Mouse (Mus musculus) forebrain, postnatal 0 days (tissue): ENCODE data around the gene Fam193b. TPM values are rescaled to one million over a fixed set of nuclear protein-coding genes. Genes with fewer than 3 reads are reported as not detected.

Experiments
- ATAC-seq: fragments of 200-750 bp; cut with Nextera tagmentation; 2 replicates; pipeline ENCODE4 v1.8.0; 2017; ENCODE audit warnings: mild to moderate bottlenecking, moderate library complexity
- DNase-seq: peaks from one replicate; pipeline ENCODE4 v3.0.0-alpha.2; 2015
- H3K27ac ChIP-seq: fragments of 300-500 bp; sonication (generic); 2 replicates; pipeline ENCODE4 v1.5.1; 2014; ENCODE audit warnings: low read depth, mild to moderate bottlenecking, antibody characterized with exemption, low read length, moderate library complexity, mixed read lengths
- H3K27me3 ChIP-seq: fragments of 300-500 bp; sonication (generic); 2 replicates; pipeline ENCODE4 v1.6.1; 2014; ENCODE audit warnings: mild to moderate bottlenecking, low read length, mixed read lengths; ENCODE audit not compliant: insufficient read depth
- H3K36me3 ChIP-seq: fragments of 300-500 bp; sonication (generic); 2 replicates; pipeline ENCODE4 v1.6.1; 2014; ENCODE audit warnings: mild to moderate bottlenecking, moderate library complexity; ENCODE audit not compliant: insufficient read depth
- H3K4me1 ChIP-seq: fragments of 300-500 bp; sonication (generic); 2 replicates; pipeline ENCODE4 v1.6.1; 2014; ENCODE audit warnings: antibody characterized with exemption; ENCODE audit not compliant: insufficient read depth
- H3K4me2 ChIP-seq: fragments of 300-500 bp; sonication (generic); 2 replicates; pipeline ENCODE4 v1.6.1; 2014; ENCODE audit warnings: low read depth, mild to moderate bottlenecking, moderate library complexity
- H3K4me3 ChIP-seq: fragments of 300-500 bp; sonication (generic); 2 replicates; pipeline ENCODE4 v1.5.1; 2014; ENCODE audit warnings: low read depth, low read length, mixed read lengths
- H3K9ac ChIP-seq: fragments of 300-500 bp; sonication (generic); 2 replicates; pipeline ENCODE4 v1.6.1; 2014; ENCODE audit warnings: mild to moderate bottlenecking
- H3K9me3 ChIP-seq: fragments of 300-500 bp; sonication (generic); 2 replicates; pipeline ENCODE4 v1.6.1; 2016; ENCODE audit warnings: low read length
- CTCF ChIP-seq: sonication (generic); IDR thresholded peaks from 2 replicates; pipeline ENCODE4 v1.5.1; 2016; ENCODE audit warnings: antibody characterized with exemption, control low read depth, low read depth
- WGBS: fragments of 180-500 bp; shearing (Covaris S2); extraction: QIAGEN DNeasy Blood & Tissue Kit; methylation state at CpG from one replicate; pipeline ENCODE4 v1.1.7; 2014; 5-methylcytosine and 5-hydroxymethylcytosine counted together
- polyA plus RNA-seq: library from polyadenylated mRNA; unstranded; fragments of >200 nt; fragmentation: Nextera tagmentation; extraction: Ambion mirVana; gene quantifications from 2 replicates; pipeline ENCODE4 v1.2.1, GENCODE M21; 2015
- total RNA-seq: library from RNA; depleted of rRNA; stranded (reverse); fragments of >200 nt; gene quantifications from 2 replicates; pipeline ENCODE4 v1.2.3, GENCODE M21; 2014

The Fam193b gene
- total and polyA plus RNA-seq, 2 experiments from 2014 or later, result 41.2 to 88.4 TPM

DNA sequence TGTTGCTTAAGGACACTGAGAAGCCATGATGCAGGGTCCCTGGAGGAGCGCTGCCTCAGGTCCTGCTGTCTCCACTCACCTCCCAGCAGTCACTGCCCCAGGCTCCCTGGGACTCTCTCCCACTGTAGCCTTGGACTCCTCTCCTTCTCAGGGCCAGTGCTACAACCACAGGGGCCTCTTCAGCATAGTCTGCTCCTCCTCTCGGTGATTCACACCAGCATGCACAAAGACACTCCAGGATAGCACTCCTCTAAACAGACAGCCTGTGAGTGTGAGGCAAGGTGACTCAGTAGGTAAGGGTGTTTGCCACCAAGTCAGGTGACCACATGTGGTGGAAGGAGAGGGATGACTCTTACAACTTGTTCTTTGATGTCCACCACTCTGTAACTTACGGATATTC lies 33.7 kb upstream of the Fam193b start:
- Histone ChIP-seq H3K4me2 (no peak overlapping the region), H3K9me3 (no peaks in the 10 kb centered on the region), H3K27ac (no peak overlapping the region), H3K36me3 (peaks cover 37% of the 10 kb centered on the region), H3K27me3 (no peaks in the 10 kb centered on the region), H3K9ac (no peak overlapping the region), H3K4me3 (no peak overlapping the region), H3K4me1 (peaks cover 6% of the 10 kb centered on the region; the same call in 1 of the 2 replicates)
- no peak for TF ChIP-seq CTCF
- DNase-seq (no peak), ATAC-seq (no peak)
- WGBS, result 97% methylated on average over 3 of the region's 3 CpGs

DNA sequence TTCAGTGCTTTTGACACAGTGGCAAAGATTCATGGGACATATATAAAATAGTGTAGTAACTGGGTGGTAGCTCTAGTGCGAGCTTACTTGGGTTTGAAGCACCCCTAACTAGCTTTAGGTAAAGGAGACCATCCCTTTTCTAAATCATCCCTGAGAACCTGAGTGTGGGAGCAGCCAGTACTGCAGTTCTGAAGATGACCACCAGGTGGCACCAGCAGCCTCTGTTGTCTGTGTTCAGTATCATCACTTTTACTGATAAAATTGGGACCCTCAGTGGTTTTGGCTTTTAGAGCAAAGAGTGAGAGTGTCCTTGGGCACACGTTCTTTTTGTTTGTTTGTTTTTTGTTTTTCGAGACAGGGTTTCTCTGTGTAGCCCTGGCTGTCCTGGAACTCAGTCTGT lies 30.7 kb upstream of the Fam193b start:
- H3K27me3 ChIP-seq, result no peaks in the 10 kb centered on the region
- H3K9me3 ChIP-seq, result no peaks in the 10 kb centered on the region
- peak; percentile 91 for DNase-seq
- H3K4me2 ChIP-seq, result peak overlapping the region; percentile 73; the same call in 1 of the 2 replicates
- no peak overlapping the region for H3K4me3 ChIP-seq
- peak; percentile 37; the same call in 1 of the 2 replicates for ATAC-seq
- no peak overlapping the region for H3K9ac ChIP-seq
- peaks cover 6% of the 10 kb centered on the region; the same call in 1 of the 2 replicates for H3K4me1 ChIP-seq
- TF ChIP-seq CTCF, result peak; percentile 95
- H3K36me3 ChIP-seq, result peaks cover 31% of the 10 kb centered on the region
- no peak overlapping the region for H3K27ac ChIP-seq
- 7% methylated on average over 3 of the region's 3 CpGs for WGBS

DNA sequence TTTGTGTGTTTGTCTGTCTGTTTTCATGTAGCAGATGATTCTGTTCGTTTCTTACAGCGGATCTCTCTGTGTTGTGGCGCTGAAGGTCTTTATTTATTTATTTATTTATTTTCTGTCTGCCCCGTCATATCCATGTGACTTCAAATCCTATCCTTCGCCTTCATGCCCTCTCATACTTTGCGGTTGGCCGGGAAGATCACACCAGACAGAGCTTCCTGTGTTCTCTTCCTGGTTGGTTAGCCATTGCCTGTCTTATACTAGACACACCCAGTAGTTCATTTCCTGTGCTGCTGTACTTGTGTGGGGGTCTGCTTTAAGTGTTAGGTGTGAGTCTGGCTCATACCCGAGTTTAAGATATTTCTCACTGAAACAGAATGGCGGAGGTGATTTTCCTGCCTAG lies 29.7 kb upstream of the Fam193b start:
- H3K36me3 ChIP-seq, result peaks cover 36% of the 10 kb centered on the region
- peak overlapping the region; percentile 81 for H3K27ac ChIP-seq
- H3K4me1 ChIP-seq, result peaks cover 6% of the 10 kb centered on the region; the same call in 1 of the 2 replicates
- WGBS, result 18% methylated on average over 9 of the region's 9 CpGs
- H3K4me2 ChIP-seq, result peak overlapping the region; percentile 73
- peak overlapping the region; percentile 85 for H3K9ac ChIP-seq
- DNase-seq (peak; percentile 45), ATAC-seq (peak; percentile 64)
- H3K4me3 ChIP-seq, result peak overlapping the region; percentile 91
- no peaks in the 10 kb centered on the region for H3K9me3 ChIP-seq
- TF ChIP-seq CTCF, result no peak
- H3K27me3 ChIP-seq, result no peaks in the 10 kb centered on the region

DNA sequence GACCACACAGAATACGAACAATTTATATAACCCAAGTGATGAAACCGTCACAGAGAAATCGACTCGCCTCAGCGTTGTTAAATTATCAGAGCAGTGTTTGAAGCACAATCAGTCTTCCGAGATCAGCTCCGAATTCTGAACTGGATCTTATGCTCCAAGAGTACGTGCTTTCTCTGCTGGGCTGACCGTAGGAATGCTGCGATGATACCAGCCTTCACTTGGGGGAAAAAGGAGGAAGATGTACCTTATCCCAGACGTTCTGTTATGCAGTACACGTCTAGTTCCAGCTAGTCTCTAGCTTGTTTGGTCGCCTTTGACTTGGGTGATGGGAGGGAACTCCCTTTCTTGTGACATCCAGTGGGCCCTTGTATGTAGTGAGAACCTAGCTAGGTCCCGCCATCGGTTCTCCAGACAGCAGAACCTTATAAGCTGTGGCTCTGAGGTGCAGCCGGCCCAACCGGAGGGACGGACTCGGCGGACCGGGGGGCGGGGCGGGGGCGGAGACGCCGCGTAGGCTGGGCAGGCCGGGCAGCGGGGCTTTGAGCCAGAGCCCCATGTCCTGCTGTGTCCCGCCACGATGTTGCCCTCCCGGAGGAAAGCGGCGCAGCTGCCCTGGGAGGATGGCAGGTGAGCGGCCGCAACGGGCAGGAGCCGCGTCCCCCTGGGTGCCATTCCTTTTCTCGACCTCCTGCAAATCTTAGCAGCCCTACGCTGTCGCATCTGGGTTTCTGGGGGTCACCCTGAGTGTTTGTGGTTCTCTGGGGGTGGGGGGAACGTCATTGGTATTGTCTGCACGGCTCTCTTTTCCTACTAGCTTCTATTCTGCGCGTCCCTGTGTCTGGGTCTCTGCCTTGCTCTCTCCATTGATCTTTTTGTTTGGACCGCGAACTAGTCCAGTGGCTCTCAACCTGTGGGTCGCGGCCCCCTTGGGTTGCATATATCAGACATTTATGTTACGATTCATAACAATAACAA lies 28.9 kb upstream of the Fam193b start, which contains the start of gene B4galt7:
Gene B4galt7, plus strand, starts transcription at position 331 of the 975 bp plus-strand sequence.
- no peak for TF ChIP-seq CTCF
- H3K4me3 ChIP-seq, result peak within 1 kb of the TSS; percentile 91
- H3K27ac ChIP-seq, result peak within 1 kb of the TSS; percentile 81
- H3K27me3 ChIP-seq, result no peaks in the 10 kb centered on the region
- H3K9me3 ChIP-seq, result no peaks in the 10 kb centered on the region
- H3K4me2 ChIP-seq, result peak within 1 kb of the TSS; percentile 73
- DNase-seq, result peak; percentile 81
- ATAC-seq, result peak; percentile 91
- H3K36me3 ChIP-seq, result peaks cover 43% of the 10 kb centered on the region
- WGBS, result 8% methylated on average over 49 of the region's 51 CpGs
- peaks cover 6% of the 10 kb centered on the region; the same call in 1 of the 2 replicates for H3K4me1 ChIP-seq
- peak within 1 kb of the TSS; percentile 85 for H3K9ac ChIP-seq

DNA sequence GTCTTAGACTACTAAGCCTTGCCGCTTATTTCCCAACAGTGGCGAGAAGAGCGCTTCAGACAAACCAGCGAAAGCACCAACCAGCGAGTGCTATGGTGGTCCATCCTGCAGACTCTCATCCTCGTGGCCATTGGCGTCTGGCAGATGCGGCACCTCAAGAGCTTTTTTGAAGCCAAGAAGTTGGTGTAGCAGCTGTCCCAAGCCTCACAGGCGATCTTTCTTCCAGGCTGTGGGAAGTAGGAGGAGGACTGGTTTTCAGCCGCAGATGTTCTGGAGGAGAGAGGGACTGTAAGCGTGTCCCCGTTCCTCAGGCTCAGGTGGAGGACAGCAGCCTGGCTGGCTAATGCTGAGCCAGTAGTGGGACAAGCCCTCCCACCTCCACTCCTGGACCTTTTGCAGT lies 25.9 kb upstream of the Fam193b start:
- Histone ChIP-seq H3K27me3 (no peaks in the 10 kb centered on the region), H3K9me3 (no peaks in the 10 kb centered on the region), H3K27ac (no peak overlapping the region), H3K36me3 (peaks cover 37% of the 10 kb centered on the region), H3K4me2 (no peak overlapping the region), H3K9ac (no peak overlapping the region), H3K4me3 (no peak overlapping the region), H3K4me1 (peaks cover 9% of the 10 kb centered on the region; the same call in 1 of the 2 replicates)
- DNase-seq (no peak), ATAC-seq (no peak)
- no peak for TF ChIP-seq CTCF
- 96% methylated on average over 12 of the region's 12 CpGs for WGBS

DNA sequence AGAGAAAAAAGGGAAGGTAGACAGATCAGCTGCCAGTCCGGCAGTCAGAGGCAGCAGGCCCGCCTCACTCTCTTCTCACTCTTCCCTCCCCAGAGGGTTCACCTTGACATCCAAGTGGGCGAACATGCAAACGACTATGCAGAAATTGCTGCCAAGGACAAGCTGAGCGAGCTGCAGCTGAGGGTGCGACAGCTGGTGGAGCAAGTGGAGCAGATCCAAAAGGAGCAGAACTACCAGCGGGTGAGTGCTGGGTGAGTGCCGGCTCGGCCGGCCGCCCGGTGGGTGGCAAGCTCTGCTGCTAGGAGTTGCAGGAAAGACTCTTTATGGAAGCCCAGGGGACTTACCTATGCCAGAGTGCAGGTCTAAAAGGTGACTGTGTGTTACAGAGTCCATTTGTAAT lies 24.5 kb upstream of the Fam193b start:
- ATAC-seq, result no peak
- Histone ChIP-seq H3K4me1 (peaks cover 3% of the 10 kb centered on the region; the same call in 1 of the 2 replicates), H3K27me3 (no peaks in the 10 kb centered on the region), H3K36me3 (peaks cover 37% of the 10 kb centered on the region), H3K4me3 (no peak overlapping the region), H3K9ac (no peak overlapping the region), H3K4me2 (no peak overlapping the region), H3K27ac (no peak overlapping the region), H3K9me3 (no peaks in the 10 kb centered on the region)
- no peak for TF ChIP-seq CTCF
- no peak for DNase-seq
- WGBS, result 74% methylated on average over 12 of the region's 12 CpGs

DNA sequence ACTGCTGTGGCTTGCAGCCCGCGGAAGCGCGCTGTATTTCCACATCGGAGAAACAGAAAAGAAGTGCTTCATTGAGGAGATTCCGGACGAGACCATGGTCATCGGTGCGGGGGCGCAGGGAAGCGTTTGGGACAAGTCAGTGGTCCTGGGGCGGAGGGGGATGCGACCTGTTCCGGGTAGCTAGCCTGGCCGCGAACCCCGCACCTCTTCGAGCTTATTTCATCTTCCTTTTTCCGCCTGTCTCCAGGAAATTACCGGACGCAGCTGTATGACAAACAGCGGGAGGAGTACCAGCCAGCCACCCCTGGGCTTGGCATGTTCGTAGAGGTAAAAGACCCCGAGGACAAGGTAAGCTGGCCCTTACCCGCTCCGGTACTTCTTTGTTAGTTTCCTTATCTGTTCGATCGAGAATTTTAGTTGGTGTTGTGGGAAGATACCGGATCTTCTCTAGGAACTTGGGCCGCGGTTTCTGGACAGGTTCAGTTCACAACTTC lies 22.4 kb upstream of the Fam193b start:
- H3K27ac ChIP-seq, result peak overlapping the region; percentile 79
- no peaks in the 10 kb centered on the region for H3K9me3 ChIP-seq
- peaks cover 3% of the 10 kb centered on the region; the same call in 1 of the 2 replicates for H3K4me1 ChIP-seq
- ATAC-seq (peak; percentile 38), DNase-seq (no peak)
- no peak for TF ChIP-seq CTCF
- H3K27me3 ChIP-seq, result no peaks in the 10 kb centered on the region
- WGBS, result 1% methylated on average over 31 of the region's 31 CpGs
- peak overlapping the region; percentile 75 for H3K4me2 ChIP-seq
- peaks cover 35% of the 10 kb centered on the region for H3K36me3 ChIP-seq
- H3K9ac ChIP-seq, result peak overlapping the region; percentile 80
- peak overlapping the region; percentile 80 for H3K4me3 ChIP-seq
